Mouse (Mus musculus) testis, adult 2 months (tissue): ENCODE data around the gene Rcc1l. TPM values are rescaled to one million over a fixed set of nuclear protein-coding genes. Genes with fewer than 3 reads are reported as not detected.

Experiments
- H3K27ac ChIP-seq: fragments of 200-500 bp; 2 replicates; pipeline ENCODE4 v1.5.1; 2012; ENCODE audit warnings: low read depth, low read length; ENCODE audit not compliant: control insufficient read depth, insufficient read depth
- H3K27me3 ChIP-seq: fragments of 200-500 bp; 2 replicates; pipeline ENCODE4 v1.6.1; 2012; ENCODE audit warnings: mild to moderate bottlenecking, low read length, moderate library complexity; ENCODE audit not compliant: control insufficient read depth, insufficient read depth
- H3K36me3 ChIP-seq: fragments of 200-500 bp; 2 replicates; pipeline ENCODE4 v1.6.1; 2012; ENCODE audit warnings: mild to moderate bottlenecking, low read length; ENCODE audit not compliant: control insufficient read depth, insufficient read depth
- H3K4me1 ChIP-seq: fragments of 200-500 bp; 2 replicates; pipeline ENCODE4 v1.6.1; 2012; ENCODE audit warnings: low read length; ENCODE audit not compliant: control insufficient read depth, insufficient read depth
- H3K4me3 ChIP-seq: fragments of 200-500 bp; 2 replicates; pipeline ENCODE4 v1.5.1; 2012; ENCODE audit warnings: low read depth, mild to moderate bottlenecking, low read length, moderate library complexity, mixed read lengths; ENCODE audit not compliant: control insufficient read depth
- CTCF ChIP-seq: fragments of 200-500 bp; IDR thresholded peaks from 2 replicates; pipeline ENCODE4 v1.5.1; 2012; ENCODE audit warnings: low read depth, mild to moderate bottlenecking, inconsistent platforms, low read length, moderate library complexity; ENCODE audit not compliant: control insufficient read depth, insufficient read depth, insufficient replicate concordance
- POLR2A ChIP-seq: fragments of 200-500 bp; IDR thresholded peaks from 2 replicates; pipeline ENCODE4 v1.6.1; 2012; ENCODE audit warnings: low read depth, mild to moderate bottlenecking, inconsistent platforms, low read length, moderate library complexity; ENCODE audit not compliant: control insufficient read depth
- polyA plus RNA-seq: library from polyadenylated mRNA; depleted of rRNA; stranded (reverse); fragments of >200 nt; gene quantifications from 2 replicates; pipeline ENCODE4 v1.2.3, GENCODE M21; 2012; rRNA removed

Gene Rcc1l
- polyA plus RNA-seq, 1 experiment: 10.3 TPM

DNA sequence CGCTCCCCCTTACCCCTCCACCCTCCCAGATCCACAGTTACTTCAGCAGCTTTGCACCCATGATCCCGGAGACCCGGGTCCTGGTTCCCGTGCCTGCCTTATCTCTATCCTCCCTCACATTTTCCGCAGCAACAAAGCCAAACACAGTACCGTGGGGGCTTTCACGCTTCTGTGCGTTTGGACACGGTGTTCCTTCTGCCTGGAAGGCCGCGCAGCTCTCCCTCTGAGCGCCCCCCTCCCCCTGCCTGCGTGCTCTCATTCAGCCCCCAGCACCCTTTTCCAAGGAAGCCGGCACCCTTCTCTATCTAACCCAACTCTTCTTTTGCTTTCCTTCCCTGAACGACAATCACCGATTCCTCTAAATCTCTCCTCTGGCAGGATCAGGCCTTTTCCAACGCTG lies 77.6 kb downstream of the Rcc1l start:
- Histone ChIP-seq H3K36me3 (no peaks in the 10 kb centered on the region), H3K27me3 (no peaks in the 10 kb centered on the region), H3K4me3 (peak overlapping the region; percentile 84), H3K4me1 (peaks cover 11% of the 10 kb centered on the region), H3K27ac (peak overlapping the region; percentile 82)
- TF ChIP-seq POLR2A: no peak
- no peak for TF ChIP-seq CTCF

DNA sequence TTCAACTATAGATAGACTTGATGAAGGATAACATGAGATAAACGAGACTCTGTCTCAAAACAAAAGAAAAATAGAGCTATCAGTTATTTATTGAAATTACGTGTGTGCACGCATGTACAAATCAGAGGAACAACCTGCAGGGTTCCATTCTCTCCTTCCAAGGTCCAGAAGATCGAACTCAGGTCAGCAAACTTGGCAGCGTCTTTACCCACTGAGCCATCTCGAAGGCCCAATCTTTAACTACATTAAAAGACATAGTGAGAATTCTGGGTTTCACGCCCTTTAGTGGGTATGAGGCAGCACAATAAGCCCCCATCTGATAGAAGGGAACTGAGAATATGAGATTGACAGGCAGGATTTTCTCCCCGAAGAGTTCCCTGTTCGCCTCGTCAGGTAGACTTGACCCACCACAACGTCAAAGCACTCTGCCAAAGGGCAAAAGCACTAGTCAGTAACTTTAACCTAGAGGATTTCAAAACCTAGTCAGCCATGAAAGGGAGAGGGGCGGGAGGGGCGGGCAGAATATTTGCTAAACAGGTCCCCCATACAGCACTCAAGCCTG lies 78.2 kb downstream of the Rcc1l start:
- H3K4me1 ChIP-seq: peaks cover 11% of the 10 kb centered on the region
- H3K27me3 ChIP-seq: no peaks in the 10 kb centered on the region
- H3K36me3 ChIP-seq: no peaks in the 10 kb centered on the region
- H3K4me3 ChIP-seq: no peak overlapping the region
- H3K27ac ChIP-seq: no peak overlapping the region
- no peak for TF ChIP-seq POLR2A
- TF ChIP-seq CTCF: no peak

Other genes with a start within 250 kb of the Rcc1l start
- gene Castor2, start 77.1 kb downstream of the Rcc1l start, polyA plus RNA-seq: 5.5 and 7.2 TPM in 2 replicates
- 13.6 and 14.9 TPM in 2 replicates for gene Gtf2ird2, start 7.2 kb upstream of the Rcc1l start, polyA plus RNA-seq
- 0.56 and 0.67 TPM in 2 replicates for gene Ncf1, start 52.9 kb upstream of the Rcc1l start, polyA plus RNA-seq
- gene Gtf2i, start 138.0 kb upstream of the Rcc1l start, polyA plus RNA-seq: 79.9 and 84.4 TPM in 2 replicates